Mouse (Mus musculus) CD4-positive, CD25-positive, alpha-beta regulatory T cell, adult 4 months (primary cell): Measurements from ENCODE around the gene Bcas3. TPM values are rescaled to one million over a fixed set of nuclear protein-coding genes. Genes with fewer than 3 reads are reported as not detected.

Experiments
- ATAC-seq: one replicate; pipeline ENCODE4 v1.8.0; 2017
- polyA plus RNA-seq, 2 experiments: library from polyadenylated mRNA; unstranded; fragments of 100-300 nt; shearing (Covaris generic); gene quantifications; one replicate each; pipeline ENCODE4 v1.2.1; 2017

Gene Bcas3
- polyA plus RNA-seq, 2 experiments from 2014 or later: 56.0 to 63.1 TPM

GRCm38 (mm10) chr11:85760486-85761141 is 407.6 kb downstream of the Bcas3 start:
- no peak for ATAC-seq

- ATAC-seq: no peak
These were observed 408.2 kb downstream of the Bcas3 start for GRCm38 (mm10) chr11:85761170-85761569.

GRCm38 (mm10) chr11:85763655-85764054 is 410.7 kb downstream of the Bcas3 start:
- ATAC-seq: no peak

GRCm38 (mm10) chr11:85766106-85766723 is 413.2 kb downstream of the Bcas3 start:
- no peak for ATAC-seq

GRCm38 (mm10) chr11:85766811-85767210 is 413.8 kb downstream of the Bcas3 start:
- no peak for ATAC-seq

- ATAC-seq: no peak
These were observed 416.8 kb downstream of the Bcas3 start for GRCm38 (mm10) chr11:85769740-85770139.

GRCm38 (mm10) chr11:85773391-85773790 is 420.4 kb downstream of the Bcas3 start:
- ATAC-seq: no peak

GRCm38 (mm10) chr11:85774707-85775106 is 421.7 kb downstream of the Bcas3 start:
- no peak for ATAC-seq

GRCm38 (mm10) chr11:85775492-85775891 is 422.5 kb downstream of the Bcas3 start:
- no peak for ATAC-seq

- no peak for ATAC-seq
These were observed 423.9 kb downstream of the Bcas3 start for GRCm38 (mm10) chr11:85776861-85777360.

- no peak for ATAC-seq
These were observed 425.0 kb downstream of the Bcas3 start for GRCm38 (mm10) chr11:85777950-85778349.

- ATAC-seq: no peak
These were observed 427.3 kb downstream of the Bcas3 start for GRCm38 (mm10) chr11:85780303-85780702.

- no peak for ATAC-seq
These were observed 433.2 kb downstream of the Bcas3 start for GRCm38 (mm10) chr11:85786113-85786718.

GRCm38 (mm10) chr11:85789750-85790149 is 436.8 kb downstream of the Bcas3 start:
- no peak for ATAC-seq

- ATAC-seq: no peak
These were observed 437.3 kb downstream of the Bcas3 start for GRCm38 (mm10) chr11:85790267-85790666.

GRCm38 (mm10) chr11:85791212-85791611 is 438.2 kb downstream of the Bcas3 start:
- no peak for ATAC-seq

GRCm38 (mm10) chr11:85792534-85793215 is 439.7 kb downstream of the Bcas3 start:
- ATAC-seq: no peak

GRCm38 (mm10) chr11:85799456-85799855 is 446.5 kb downstream of the Bcas3 start:
- ATAC-seq: no peak

- no peak for ATAC-seq
These were observed 446.9 kb downstream of the Bcas3 start for GRCm38 (mm10) chr11:85799856-85800255.

- no peak for ATAC-seq
These were observed 447.4 kb downstream of the Bcas3 start for GRCm38 (mm10) chr11:85800380-85800779.

GRCm38 (mm10) chr11:85804048-85804447 is 451.1 kb downstream of the Bcas3 start:
- ATAC-seq: no peak

- no peak for ATAC-seq
These were observed 452.8 kb downstream of the Bcas3 start for GRCm38 (mm10) chr11:85805779-85806178.

GRCm38 (mm10) chr11:85807353-85807752 is 454.4 kb downstream of the Bcas3 start:
- ATAC-seq: no peak
